Mouse (Mus musculus): ENCODE measurements around the gene Pyroxd1. TPM values are rescaled to one million over a fixed set of nuclear protein-coding genes. Genes with fewer than 3 reads are reported as not detected.

The Pyroxd1 gene
- polyA plus RNA-seq, 1 experiment: 2.8 TPM

GRCm38 (mm10) chr6:142387011-142387754, 41.7 kb downstream of the Pyroxd1 start, which contains the start of the genes Recql and Golt1b:
TSS of gene Recql (minus strand) at chr6:142387087.
TSS of gene Golt1b (plus strand) at chr6:142387221.
- TF ChIP-seq POLR2A (IDR thresholded peaks at IDR 0.05; ENCODE audit: low read depth, low read length) (no peak; the same call in 1 of the 2 replicates), CTCF (IDR thresholded peaks at IDR 0.05; ENCODE audit: extremely low read depth, insufficient read depth, insufficient read length, insufficient replicate concordance) (no peak)
- peak; percentile 94 to 97 for DNase-seq (ENCODE audit: low read depth in 1 of 2, low spot score in 2 of 2)
- H3K4me1 ChIP-seq (ENCODE audit: control insufficient read depth, insufficient read depth, insufficient read length): peaks cover 9% of the 10 kb centered on the region
- peak within 1 kb of the TSS; percentile 78 for H3K27ac ChIP-seq (ENCODE audit: insufficient read depth, low read length)
- 1% methylated on average over 86 of the region's 87 CpGs for WGBS
- no peaks in the 10 kb centered on the region for H3K27me3 ChIP-seq (ENCODE audit: control insufficient read depth, insufficient read depth, low read length)
- no peaks in the 10 kb centered on the region for H3K36me3 ChIP-seq (ENCODE audit: control insufficient read depth, insufficient read depth, low read length)
- H3K4me3 ChIP-seq (ENCODE audit: extremely low read depth, insufficient read depth, insufficient read length): peak within 1 kb of the TSS; percentile 89

DNA sequence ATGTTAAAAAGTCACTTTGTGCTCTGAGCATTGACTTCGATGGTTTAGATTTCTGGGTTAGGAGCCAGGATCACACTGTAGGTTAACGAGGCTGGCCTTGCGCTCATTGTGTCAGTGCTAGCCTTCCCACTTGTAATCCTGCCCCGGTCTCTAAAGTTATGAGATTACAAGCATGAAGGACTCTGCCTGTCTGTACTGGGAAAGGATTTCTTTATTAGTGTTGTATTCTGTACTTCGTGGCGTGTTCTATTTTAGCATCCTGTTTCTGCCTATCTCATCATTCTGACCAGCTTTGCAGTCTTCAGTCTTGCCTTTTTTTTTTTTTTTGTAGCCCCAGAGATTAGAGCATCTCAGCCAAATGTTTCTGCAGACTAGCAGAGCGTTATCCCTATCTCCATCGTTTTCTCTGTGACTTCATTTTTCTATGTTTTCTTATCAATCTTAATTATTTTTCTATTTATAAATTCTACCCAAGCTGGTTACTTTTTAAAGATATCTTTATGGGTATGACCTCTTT, 42.4 kb downstream of the Pyroxd1 start:
- Histone ChIP-seq H3K36me3 (ENCODE audit: control insufficient read depth, insufficient read depth, low read length) (no peaks in the 10 kb centered on the region; the same call in 1 of the 2 replicates), H3K4me3 (ENCODE audit: extremely low read depth, insufficient read depth, insufficient read length) (peak overlapping the region; percentile 89), H3K4me1 (ENCODE audit: control insufficient read depth, insufficient read depth, insufficient read length) (peaks cover 9% of the 10 kb centered on the region), H3K27me3 (ENCODE audit: control insufficient read depth, insufficient read depth, low read length) (no peaks in the 10 kb centered on the region), H3K27ac (ENCODE audit: insufficient read depth, low read length) (no peak overlapping the region)
- WGBS: 14% methylated on average over 8 of the region's 8 CpGs
- TF ChIP-seq CTCF (IDR thresholded peaks at IDR 0.05; ENCODE audit: extremely low read depth, insufficient read depth, insufficient read length, insufficient replicate concordance) (no peak), POLR2A (IDR thresholded peaks at IDR 0.05; ENCODE audit: low read depth, low read length) (no peak)
- DNase-seq (ENCODE audit: low read depth in 1 of 2, low spot score in 2 of 2): no peak

DNA sequence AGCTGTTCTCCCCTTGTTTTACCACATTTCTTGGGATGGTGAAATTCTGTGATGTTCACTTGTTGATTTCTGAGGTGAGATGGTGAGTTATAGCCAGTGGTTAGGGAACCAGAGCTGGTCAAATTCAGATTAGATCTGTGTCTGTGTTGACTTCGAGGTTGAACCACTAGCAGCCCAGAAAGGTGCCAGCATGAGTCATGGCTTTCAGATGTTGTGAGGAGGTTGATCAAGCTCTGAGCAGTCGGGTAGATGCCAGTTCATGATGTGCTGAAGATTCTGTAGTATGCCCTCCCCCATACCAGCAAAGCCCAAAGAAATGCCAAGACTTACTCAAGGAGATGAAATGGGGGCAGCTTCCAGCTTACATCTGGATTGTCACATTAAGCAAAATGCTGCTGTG, 43.6 kb downstream of the Pyroxd1 start:
- Histone ChIP-seq H3K27me3 (ENCODE audit: control insufficient read depth, insufficient read depth, low read length) (no peaks in the 10 kb centered on the region), H3K36me3 (ENCODE audit: control insufficient read depth, insufficient read depth, low read length) (peaks cover 8% of the 10 kb centered on the region; the same call in 1 of the 2 replicates), H3K4me3 (ENCODE audit: extremely low read depth, insufficient read depth, insufficient read length) (no peak overlapping the region), H3K27ac (ENCODE audit: insufficient read depth, low read length) (no peak overlapping the region), H3K4me1 (ENCODE audit: control insufficient read depth, insufficient read depth, insufficient read length) (peaks cover 9% of the 10 kb centered on the region)
- TF ChIP-seq POLR2A (IDR thresholded peaks at IDR 0.05; ENCODE audit: low read depth, low read length) (no peak), CTCF (IDR thresholded peaks at IDR 0.05; ENCODE audit: extremely low read depth, insufficient read depth, insufficient read length, insufficient replicate concordance) (no peak)
- 43% methylated on average over 2 of the region's 2 CpGs for WGBS
- no peak for DNase-seq (ENCODE audit: low read depth in 1 of 2, low spot score in 2 of 2)

- WGBS: 90% methylated on average over 5 of the region's 5 CpGs
- Histone ChIP-seq H3K27me3 (ENCODE audit: control insufficient read depth, insufficient read depth, low read length) (no peaks in the 10 kb centered on the region), H3K36me3 (ENCODE audit: control insufficient read depth, insufficient read depth, low read length) (peaks cover 17% of the 10 kb centered on the region), H3K4me1 (ENCODE audit: control insufficient read depth, insufficient read depth, insufficient read length) (peaks cover 9% of the 10 kb centered on the region), H3K4me3 (ENCODE audit: extremely low read depth, insufficient read depth, insufficient read length) (no peak overlapping the region), H3K27ac (ENCODE audit: insufficient read depth, low read length) (no peak overlapping the region)
- no peak for DNase-seq (ENCODE audit: low read depth in 1 of 2, low spot score in 2 of 2)
- TF ChIP-seq POLR2A (IDR thresholded peaks at IDR 0.05; ENCODE audit: low read depth, low read length): no peak
- TF ChIP-seq CTCF (IDR thresholded peaks at IDR 0.05; ENCODE audit: extremely low read depth, insufficient read depth, insufficient read length, insufficient replicate concordance): no peak
These were observed 46.9 kb downstream of the Pyroxd1 start for GRCm38 (mm10) chr6:142392312-142392711.

GRCm38 (mm10) chr6:142394669-142395068, 49.2 kb downstream of the Pyroxd1 start:
- TF ChIP-seq CTCF (IDR thresholded peaks at IDR 0.05; ENCODE audit: extremely low read depth, insufficient read depth, insufficient read length, insufficient replicate concordance) (no peak), POLR2A (IDR thresholded peaks at IDR 0.05; ENCODE audit: low read depth, low read length) (no peak)
- 86% methylated on average over 5 of the region's 5 CpGs for WGBS
- Histone ChIP-seq H3K4me3 (ENCODE audit: extremely low read depth, insufficient read depth, insufficient read length) (no peak overlapping the region), H3K27me3 (ENCODE audit: control insufficient read depth, insufficient read depth, low read length) (no peaks in the 10 kb centered on the region), H3K27ac (ENCODE audit: insufficient read depth, low read length) (no peak overlapping the region), H3K4me1 (ENCODE audit: control insufficient read depth, insufficient read depth, insufficient read length) (peaks cover 4% of the 10 kb centered on the region; the same call in 1 of the 2 replicates), H3K36me3 (ENCODE audit: control insufficient read depth, insufficient read depth, low read length) (peaks cover 17% of the 10 kb centered on the region)
- no peak for DNase-seq (ENCODE audit: low read depth in 1 of 2, low spot score in 2 of 2)

- TF ChIP-seq CTCF (IDR thresholded peaks at IDR 0.05; ENCODE audit: extremely low read depth, insufficient read depth, insufficient read length, insufficient replicate concordance): no peak
- no peak for TF ChIP-seq POLR2A (IDR thresholded peaks at IDR 0.05; ENCODE audit: low read depth, low read length)
- peaks cover 17% of the 10 kb centered on the region for H3K36me3 ChIP-seq (ENCODE audit: control insufficient read depth, insufficient read depth, low read length)
- H3K27me3 ChIP-seq (ENCODE audit: control insufficient read depth, insufficient read depth, low read length): no peaks in the 10 kb centered on the region
- no peak overlapping the region for H3K4me3 ChIP-seq (ENCODE audit: extremely low read depth, insufficient read depth, insufficient read length)
- WGBS: 83% methylated on average over 6 of the region's 6 CpGs
- no peak overlapping the region for H3K27ac ChIP-seq (ENCODE audit: insufficient read depth, low read length)
- DNase-seq (ENCODE audit: low read depth in 1 of 2, low spot score in 2 of 2): no peak
- peaks cover 2% of the 10 kb centered on the region; the same call in 1 of the 2 replicates for H3K4me1 ChIP-seq (ENCODE audit: control insufficient read depth, insufficient read depth, insufficient read length)
These were observed 50.3 kb downstream of the Pyroxd1 start for GRCm38 (mm10) chr6:142395756-142396155.

- no peak overlapping the region for H3K27ac ChIP-seq (ENCODE audit: insufficient read depth, low read length)
- 50% methylated on average over 1 of the region's 1 CpGs for WGBS
- no peaks in the 10 kb centered on the region for H3K36me3 ChIP-seq (ENCODE audit: control insufficient read depth, insufficient read depth, low read length)
- no peak for DNase-seq (ENCODE audit: low read depth in 1 of 2, low spot score in 2 of 2)
- no peak overlapping the region for H3K4me3 ChIP-seq (ENCODE audit: extremely low read depth, insufficient read depth, insufficient read length)
- peaks cover 9% of the 10 kb centered on the region for H3K27me3 ChIP-seq (ENCODE audit: control insufficient read depth, insufficient read depth, low read length)
- no peak for TF ChIP-seq POLR2A (IDR thresholded peaks at IDR 0.05; ENCODE audit: low read depth, low read length)
- TF ChIP-seq CTCF (IDR thresholded peaks at IDR 0.05; ENCODE audit: extremely low read depth, insufficient read depth, insufficient read length, insufficient replicate concordance): no peak
- H3K4me1 ChIP-seq (ENCODE audit: control insufficient read depth, insufficient read depth, insufficient read length): no peaks in the 10 kb centered on the region
These were observed 65.7 kb downstream of the Pyroxd1 start for GRCm38 (mm10) chr6:142411140-142411539.

Other genes with a start within 250 kb of the Pyroxd1 start
- not detected in 2 replicates for gene Slco1a6, start 137.1 kb upstream of the Pyroxd1 start, polyA plus RNA-seq (2012; rRNA removed)
- 0.40 and 0.52 TPM in 2 replicates for gene Iapp, start 47.2 kb upstream of the Pyroxd1 start, polyA plus RNA-seq (2012; rRNA removed)
- not detected in 2 replicates for gene Slco1a5, start 22.7 kb upstream of the Pyroxd1 start, polyA plus RNA-seq (2012; rRNA removed)
- gene Recql, start 41.4 kb downstream of the Pyroxd1 start, polyA plus RNA-seq (2012; rRNA removed): 8.1 and 8.9 TPM in 2 replicates
- 2.9 and 3.1 TPM in 2 replicates for gene Golt1b, start 41.6 kb downstream of the Pyroxd1 start, polyA plus RNA-seq (2012; rRNA removed)
- gene Spx, start 67.8 kb downstream of the Pyroxd1 start, polyA plus RNA-seq (2012; rRNA removed): 0.30 and 0.32 TPM in 2 replicates
- gene Gys2, start 127.5 kb downstream of the Pyroxd1 start, polyA plus RNA-seq (2012; rRNA removed): 0.02 TPM in 1 of 2 replicates, not detected in the other
- 5.6 and 5.8 TPM in 2 replicates for gene Ldhb, start 162.3 kb downstream of the Pyroxd1 start, polyA plus RNA-seq (2012; rRNA removed)
- gene Kcnj8, start 226.0 kb downstream of the Pyroxd1 start, polyA plus RNA-seq (2012; rRNA removed): 12.0 and 12.8 TPM in 2 replicates